Mouse (Mus musculus) megakaryocyte, embryonic 14.5 days (primary cell): ENCODE results near the gene Usf1.

Experiments
- FLI1 ChIP-seq: IDR thresholded peaks from 2 replicates; pipeline ENCODE4 v1.6.1; 2012; ENCODE audit warnings: low read length, inconsistent platforms, mixed read lengths
- GATA1 ChIP-seq: IDR thresholded peaks from 3 replicates; pipeline ENCODE4 v1.6.1; 2012; ENCODE audit warnings: mixed read lengths, low read length, inconsistent platforms, borderline replicate concordance

DNA sequence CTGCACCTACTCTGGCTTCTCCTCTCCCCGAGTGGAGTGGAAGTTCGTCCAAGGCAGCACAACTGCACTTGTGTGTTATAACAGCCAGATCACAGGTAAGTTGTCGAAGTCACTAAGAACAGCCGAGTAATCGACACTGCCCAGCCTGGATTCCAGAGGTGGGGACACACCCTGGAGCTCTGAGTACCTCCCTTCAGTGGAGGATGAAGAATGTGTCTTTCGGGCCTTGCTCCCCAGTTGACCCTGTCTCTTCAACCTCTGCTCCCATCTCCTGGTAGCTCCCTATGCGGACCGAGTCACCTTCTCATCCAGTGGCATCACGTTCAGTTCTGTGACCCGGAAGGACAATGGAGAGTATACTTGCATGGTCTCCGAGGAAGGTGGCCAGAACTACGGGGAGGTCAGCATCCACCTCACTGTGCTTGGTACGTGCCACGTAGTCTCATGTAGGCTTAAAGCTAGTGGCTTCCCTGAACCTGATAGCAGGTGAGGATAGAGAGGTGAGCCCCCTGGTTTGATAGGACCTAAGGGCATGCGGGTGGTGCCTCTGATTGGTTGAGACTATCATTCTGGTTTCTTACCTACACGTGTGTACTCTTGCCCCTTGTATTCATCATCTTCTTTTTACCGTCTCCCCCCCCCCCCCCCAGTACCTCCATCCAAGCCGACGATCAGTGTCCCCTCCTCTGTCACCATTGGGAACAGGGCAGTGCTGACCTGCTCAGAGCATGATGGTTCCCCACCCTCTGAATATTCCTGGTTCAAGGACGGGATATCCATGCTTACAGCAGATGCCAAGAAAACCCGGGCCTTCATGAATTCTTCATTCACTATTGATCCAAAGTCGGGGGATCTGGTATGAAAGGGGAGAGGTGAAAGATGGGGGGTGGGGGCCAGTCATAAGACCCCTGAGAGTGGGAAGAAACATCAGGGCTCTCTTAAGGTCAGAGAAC is 49.7 kb downstream of the Usf1 start:
- no peak for TF ChIP-seq FLI1
- no peak for TF ChIP-seq GATA1
